Mouse (Mus musculus) heart, adult 9 months (tissue): Measurements from ENCODE around the gene Ralbp1.

ENCODE experiments used
- DNase-seq, 2 experiments: peaks; one replicate each; pipeline ENCODE4 v3.0.0; 2022; ENCODE audit warnings: low spot score in 2 of 2

The Ralbp1 gene

GRCm38 (mm10) chr17:65885697-65886529, at the start of gene Ralbp1:
TSS of gene Ralbp1 (minus strand) at chr17:65885798.
- DNase-seq, result peak; percentile 40 to 48

GRCm38 (mm10) chr17:65933741-65934140, 48.1 kb upstream of the Ralbp1 start:
- DNase-seq, result no peak

- no peak for DNase-seq
Measured at GRCm38 (mm10) chr17:65931525-65931924, 45.9 kb upstream of the Ralbp1 start.

GRCm38 (mm10) chr17:65930960-65931359, 45.4 kb upstream of the Ralbp1 start:
- peak; percentile 80 to 86 for DNase-seq

- DNase-seq, result no peak
Measured at GRCm38 (mm10) chr17:65930158-65930826, 44.7 kb upstream of the Ralbp1 start.

GRCm38 (mm10) chr17:65929319-65929978, 43.9 kb upstream of the Ralbp1 start:
- no peak for DNase-seq

- DNase-seq, result no peak
Measured at GRCm38 (mm10) chr17:65927077-65927476, 41.5 kb upstream of the Ralbp1 start.

- DNase-seq, result no peak
Measured at GRCm38 (mm10) chr17:65924218-65924617, 38.6 kb upstream of the Ralbp1 start.

GRCm38 (mm10) chr17:65921975-65922374, 36.4 kb upstream of the Ralbp1 start:
- no peak for DNase-seq

GRCm38 (mm10) chr17:65919235-65919634, 33.6 kb upstream of the Ralbp1 start:
- no peak for DNase-seq

GRCm38 (mm10) chr17:65916135-65916668, 30.6 kb upstream of the Ralbp1 start:
- DNase-seq, result peak; percentile 90 to 93

GRCm38 (mm10) chr17:65914083-65914482, 28.5 kb upstream of the Ralbp1 start:
- DNase-seq, result no peak

GRCm38 (mm10) chr17:65912202-65912601, 26.6 kb upstream of the Ralbp1 start:
- no peak for DNase-seq

- no peak for DNase-seq
Measured at GRCm38 (mm10) chr17:65911285-65912069, 25.9 kb upstream of the Ralbp1 start.

- DNase-seq, result no peak
Measured at GRCm38 (mm10) chr17:65908270-65908669, 22.7 kb upstream of the Ralbp1 start.

- DNase-seq, result peak in 1 of 2 experiments; percentile 26
Measured at GRCm38 (mm10) chr17:65906895-65907401, 21.4 kb upstream of the Ralbp1 start.

- no peak for DNase-seq
Measured at GRCm38 (mm10) chr17:65906313-65906894, 20.8 kb upstream of the Ralbp1 start.

GRCm38 (mm10) chr17:65905241-65905640, 19.6 kb upstream of the Ralbp1 start:
- DNase-seq, result no peak

GRCm38 (mm10) chr17:65903826-65904225, 18.2 kb upstream of the Ralbp1 start:
- no peak for DNase-seq

- DNase-seq, result no peak
Measured at GRCm38 (mm10) chr17:65903011-65903410, 17.4 kb upstream of the Ralbp1 start.

GRCm38 (mm10) chr17:65902281-65902680, 16.7 kb upstream of the Ralbp1 start:
- DNase-seq, result no peak
